12 mouse cellular contexts compared by ENCODE assay signal in genomic region chr1:33906216-33906615, GRCm38 (mm10). TPM values are rescaled to one million over a fixed set of nuclear protein-coding genes. Genes with fewer than 3 reads are reported as not detected.
A peak's percentile ranks its signal among the peaks of the same experiment; 100 is the strongest.
DNase-seq lines count a peak whose midpoint lies in the region; ATAC-seq lines count a peak whose summit lies in the region.
"Had no signal": no experiment of that assay in that cellular context is flagged by ENCODE, and none has a peak within 500 bp of the region (broad histone marks: within the 10 kb centered on the region; RNA-seq: fewer than 3 reads in every experiment).

No protein-coding gene starts in this region.

- ATAC-seq in forebrain, embryonic 13.5 days, result no peak
- no peak for ATAC-seq in forebrain, embryonic 11.5 days (replicated peaks; ENCODE audit: low FRiP score)
- ATAC-seq in liver, embryonic 12.5 days, result no peak
- ATAC-seq in hindbrain, embryonic 14.5 days (ENCODE audit: low FRiP score), result no peak
- no peak for ATAC-seq in neural tube, embryonic 13.5 days (ENCODE audit: low read depth)

- no peak overlapping the region for H3K27ac ChIP-seq in forebrain, embryonic 13.5 days
- H3K27ac ChIP-seq in forebrain, embryonic 11.5 days (ENCODE audit: low read depth, low read length), result no peak overlapping the region
- H3K27ac ChIP-seq in liver, embryonic 12.5 days, result no peak overlapping the region
- H3K27ac ChIP-seq in hindbrain, embryonic 14.5 days, result no peak overlapping the region
- no peak overlapping the region for H3K27ac ChIP-seq in neural tube, embryonic 13.5 days (replicated peaks)
- H3K27ac ChIP-seq: heart, embryonic 15.5 days; stomach, embryonic 15.5 days had no signal

- no peak for DNase-seq in forebrain, embryonic 11.5 days (ENCODE audit: low spot score)
- DNase-seq in liver, result no peak
- no peak for DNase-seq in hindbrain, embryonic 14.5 days (ENCODE audit: low spot score)
- DNase-seq in embryo, embryonic 10.5 days (ENCODE audit: low spot score), result no peak
- no peak for DNase-seq in left cerebral cortex, postnatal 4 days

- intact Hi-C loops in left cerebral cortex, postnatal 4 days (cut with DNase I), result loop anchor here (5.0 kb wide), 1 partner anchor 56 kb away; no protein-coding TSS in a partner anchor

- peaks cover 14% of the 10 kb centered on the region for H3K4me1 ChIP-seq in forebrain, embryonic 13.5 days
- peaks cover 8% of the 10 kb centered on the region; the same call in 1 of the 2 replicates for H3K4me1 ChIP-seq in forebrain, embryonic 11.5 days (replicated peaks; ENCODE audit: control insufficient read depth, insufficient read depth, low read length)
- peaks cover 15% of the 10 kb centered on the region; the same call in 1 of the 2 replicates for H3K4me1 ChIP-seq in liver, embryonic 12.5 days
- H3K4me1 ChIP-seq in hindbrain, embryonic 14.5 days (replicated peaks; ENCODE audit: control insufficient read depth, insufficient read depth, low read length), result peaks cover 13% of the 10 kb centered on the region; the same call in 1 of the 2 replicates
- peaks cover 24% of the 10 kb centered on the region for H3K4me1 ChIP-seq in neural tube, embryonic 13.5 days (replicated peaks)

- peaks cover 24% of the 10 kb centered on the region for H3K27me3 ChIP-seq in forebrain, embryonic 13.5 days
- peaks cover 13% of the 10 kb centered on the region for H3K27me3 ChIP-seq in forebrain, embryonic 11.5 days (ENCODE audit: control insufficient read depth, insufficient read depth, low read length)
- H3K27me3 ChIP-seq in liver, embryonic 12.5 days (replicated peaks), result peaks cover 84% of the 10 kb centered on the region
- H3K27me3 ChIP-seq in hindbrain, embryonic 14.5 days (ENCODE audit: control insufficient read depth, insufficient read depth, low read length), result no peaks in the 10 kb centered on the region
- H3K27me3 ChIP-seq in neural tube, embryonic 13.5 days, result peaks cover 22% of the 10 kb centered on the region

- WGBS in forebrain, embryonic 13.5 days, result 41% methylated on average over 10 of the region's 10 CpGs
- WGBS in forebrain, embryonic 11.5 days, result 40% methylated on average over 10 of the region's 10 CpGs
- 34% methylated on average over 9 of the region's 10 CpGs for WGBS in liver, embryonic 12.5 days (ENCODE audit: insufficient replicate concordance)
- 40% methylated on average over 10 of the region's 10 CpGs for WGBS in hindbrain, embryonic 14.5 days
- 35% methylated on average over 10 of the region's 10 CpGs for WGBS in neural tube, embryonic 13.5 days

- H3K9me3 ChIP-seq in forebrain, embryonic 13.5 days (replicated peaks), result no peaks in the 10 kb centered on the region
- no peaks in the 10 kb centered on the region for H3K9me3 ChIP-seq in forebrain, embryonic 11.5 days (ENCODE audit: control insufficient read depth, low read length)
- no peaks in the 10 kb centered on the region for H3K9me3 ChIP-seq in liver, embryonic 12.5 days (replicated peaks)
- no peaks in the 10 kb centered on the region for H3K9me3 ChIP-seq in hindbrain, embryonic 14.5 days (ENCODE audit: control insufficient read depth, low read length)
- no peaks in the 10 kb centered on the region for H3K9me3 ChIP-seq in neural tube, embryonic 13.5 days
- H3K9me3 ChIP-seq: heart, embryonic 15.5 days; stomach, embryonic 15.5 days had no signal

- H3K4me3 ChIP-seq in forebrain, embryonic 13.5 days, result peak overlapping the region; percentile 6; the same call in 1 of the 2 replicates
- H3K4me3 ChIP-seq in forebrain, embryonic 11.5 days (ENCODE audit: low read depth, low read length), result no peak overlapping the region
- no peak overlapping the region; the same call in 1 of the 2 replicates for H3K4me3 ChIP-seq in liver, embryonic 12.5 days
- H3K4me3 ChIP-seq in hindbrain, embryonic 14.5 days (replicated peaks; ENCODE audit: low read length), result peak overlapping the region; percentile 69
- peak overlapping the region; percentile 66 for H3K4me3 ChIP-seq in neural tube, embryonic 13.5 days

- no peak overlapping the region for H3K9ac ChIP-seq in forebrain, embryonic 13.5 days
- no peak overlapping the region for H3K9ac ChIP-seq in forebrain, embryonic 11.5 days (ENCODE audit: low read length)
- H3K9ac ChIP-seq in liver, embryonic 12.5 days, result no peak overlapping the region
- H3K9ac ChIP-seq in hindbrain, embryonic 14.5 days, result peak overlapping the region; percentile 12; the same call in 1 of the 2 replicates
- no peak overlapping the region; the same call in 1 of the 2 replicates for H3K9ac ChIP-seq in neural tube, embryonic 13.5 days
- H3K9ac ChIP-seq: lung, embryonic 14.5 days; stomach, embryonic 15.5 days had no signal

- no peaks in the 10 kb centered on the region for H3K36me3 ChIP-seq in forebrain, embryonic 13.5 days (ENCODE audit: poor library complexity, severe bottlenecking)
- no peaks in the 10 kb centered on the region for H3K36me3 ChIP-seq in forebrain, embryonic 11.5 days (ENCODE audit: control insufficient read depth, insufficient read depth, low read length)
- H3K36me3 ChIP-seq in liver, embryonic 12.5 days, result no peaks in the 10 kb centered on the region
- no peaks in the 10 kb centered on the region for H3K36me3 ChIP-seq in hindbrain, embryonic 14.5 days (replicated peaks; ENCODE audit: control insufficient read depth, insufficient read depth)
- H3K36me3 ChIP-seq in neural tube, embryonic 13.5 days, result no peaks in the 10 kb centered on the region
- H3K36me3 ChIP-seq: heart, embryonic 15.5 days; stomach, embryonic 15.5 days had no signal

- H3K4me2 ChIP-seq in forebrain, embryonic 13.5 days, result 0 out of 2 replicates have a peak overlapping the region, but pooled peaks have one; percentile 15
- H3K4me2 ChIP-seq in forebrain, embryonic 11.5 days (ENCODE audit: low read depth, low read length, severe bottlenecking), result no peak overlapping the region
- peak overlapping the region; percentile 25 for H3K4me2 ChIP-seq in liver, embryonic 12.5 days
- H3K4me2 ChIP-seq in hindbrain, embryonic 14.5 days (replicated peaks), result peak overlapping the region; percentile 78
- H3K4me2 ChIP-seq in neural tube, embryonic 13.5 days, result peak overlapping the region; percentile 80

RNA-seq across cellular contexts. Expression of gene Bend6, which starts 1.4 kb away (rescaled TPM):
- polyA plus RNA-seq in forebrain, embryonic 13.5 days (2015; fragmentation: Nextera tagmentation; extraction: Ambion mirVana), result 12.7 and 13.8 TPM in 2 replicates
- 2.4 and 3.0 TPM in 2 replicates for polyA plus RNA-seq in forebrain, embryonic 11.5 days (2014; fragmentation: Nextera tagmentation; extraction: Ambion mirVana)
- polyA plus RNA-seq in liver, embryonic 12.5 days (2016; fragmentation: Nextera tagmentation; extraction: Ambion mirVana), result 1.5 and 1.8 TPM in 2 replicates
- polyA plus RNA-seq in hindbrain, embryonic 14.5 days (2014; fragmentation: Nextera tagmentation; extraction: Ambion mirVana), result 55.9 and 75.5 TPM in 2 replicates
- 20.8 and 21.3 TPM in 2 replicates for polyA plus RNA-seq in neural tube, embryonic 13.5 days (2015; fragmentation: Nextera tagmentation; extraction: Ambion mirVana)
- total RNA-seq in left cerebral cortex, postnatal 4 days (2021), result 100 to 1,000 TPM; 159 to 164 TPM
- total RNA-seq: megakaryocyte, adult 5-6 weeks had no signal

RNA-seq across cellular contexts. Expression of gene Dst, which starts 1.8 kb away (rescaled TPM):
- 28.2 and 29.4 TPM in 2 replicates for polyA plus RNA-seq in forebrain, embryonic 13.5 days (2015; fragmentation: Nextera tagmentation; extraction: Ambion mirVana)
- polyA plus RNA-seq in forebrain, embryonic 11.5 days (2014; fragmentation: Nextera tagmentation; extraction: Ambion mirVana), result 25.3 and 26.3 TPM in 2 replicates
- 5.4 TPM in 2 replicates for polyA plus RNA-seq in liver, embryonic 12.5 days (2016; fragmentation: Nextera tagmentation; extraction: Ambion mirVana)
- 58.1 and 63.1 TPM in 2 replicates for polyA plus RNA-seq in hindbrain, embryonic 14.5 days (2014; fragmentation: Nextera tagmentation; extraction: Ambion mirVana)
- 41.3 and 44.4 TPM in 2 replicates for polyA plus RNA-seq in neural tube, embryonic 13.5 days (2015; fragmentation: Nextera tagmentation; extraction: Ambion mirVana)
- total RNA-seq in left cerebral cortex, postnatal 4 days (2021), result 100 to 1,000 TPM; 282 TPM

Comparison
In these comparisons a context has a peak if more than half of its experiments do, and no peak if none do; other contexts are left out.
1. H3K4me3 ChIP-seq: peak in forebrain, embryonic 13.5 days (single experiment), hindbrain, embryonic 14.5 days (single experiment) and neural tube, embryonic 13.5 days (single experiment); none in forebrain, embryonic 11.5 days (single experiment) and liver, embryonic 12.5 days (single experiment).